Mouse (Mus musculus) intestine, embryonic 16.5 days (tissue): ENCODE measurements around the gene Hccs. TPM values are rescaled to one million over a fixed set of nuclear protein-coding genes. Genes with fewer than 3 reads are reported as not detected.
"Not testable (repeated sequence)": the region's sequence is repeated elsewhere in the genome, so short reads cannot be mapped to it uniquely, and the experiment has no call there.

Source experiments
- ATAC-seq: fragments of 200-750 bp; cut with Nextera tagmentation; 2 replicates; pipeline ENCODE4 v1.8.0; 2017; ENCODE audit warnings: moderate TSS enrichment, moderate library complexity
- H3K27ac ChIP-seq: fragments of 300-500 bp; sonication (generic); 2 replicates; pipeline ENCODE4 v1.5.1; 2014; ENCODE audit warnings: mild to moderate bottlenecking, low read length
- H3K27me3 ChIP-seq: fragments of 300-500 bp; sonication (generic); replicated peaks from 2 replicates; pipeline ENCODE4 v1.6.1; 2014; ENCODE audit warnings: low read length, control low read depth, mixed read lengths; ENCODE audit not compliant: control insufficient read depth, insufficient read depth
- H3K36me3 ChIP-seq: fragments of 300-500 bp; sonication (generic); 2 replicates; pipeline ENCODE4 v1.6.1; 2014; ENCODE audit warnings: low read length, control low read depth; ENCODE audit not compliant: control insufficient read depth, insufficient read depth
- H3K4me1 ChIP-seq: fragments of 300-500 bp; sonication (generic); 2 replicates; pipeline ENCODE4 v1.6.1; 2014; ENCODE audit warnings: low read length, control low read depth, mixed read lengths; ENCODE audit not compliant: control insufficient read depth, insufficient read depth
- H3K4me2 ChIP-seq: fragments of 300-500 bp; sonication (generic); 2 replicates; pipeline ENCODE4 v1.6.1; 2014; ENCODE audit warnings: low read depth, low read length, control low read depth
- H3K4me3 ChIP-seq: fragments of 300-500 bp; sonication (generic); 2 replicates; pipeline ENCODE4 v1.5.1; 2014; ENCODE audit warnings: mild to moderate bottlenecking, low read length
- H3K9ac ChIP-seq: fragments of 300-500 bp; sonication (generic); 2 replicates; pipeline ENCODE4 v1.6.1; 2014; ENCODE audit warnings: low read depth, low read length
- H3K9me3 ChIP-seq: fragments of 300-500 bp; sonication (generic); 2 replicates; pipeline ENCODE4 v1.6.1; 2016; ENCODE audit warnings: low read length, control low read depth; ENCODE audit not compliant: control insufficient read depth
- WGBS: fragments of 180-500 bp; shearing (Covaris S2); extraction: QIAGEN DNeasy Blood & Tissue Kit; methylation state at CpG from one replicate; pipeline ENCODE4 v1.1.7; 2014; 5-methylcytosine and 5-hydroxymethylcytosine counted together
- polyA plus RNA-seq: library from polyadenylated mRNA; unstranded; fragments of >200 nt; fragmentation: Nextera tagmentation; extraction: Ambion mirVana; gene quantifications from 2 replicates; pipeline ENCODE4 v1.2.1, GENCODE M21; 2015

The Hccs gene
- polyA plus RNA-seq = 27.7 and 30.3 TPM in 2 replicates

DNA sequence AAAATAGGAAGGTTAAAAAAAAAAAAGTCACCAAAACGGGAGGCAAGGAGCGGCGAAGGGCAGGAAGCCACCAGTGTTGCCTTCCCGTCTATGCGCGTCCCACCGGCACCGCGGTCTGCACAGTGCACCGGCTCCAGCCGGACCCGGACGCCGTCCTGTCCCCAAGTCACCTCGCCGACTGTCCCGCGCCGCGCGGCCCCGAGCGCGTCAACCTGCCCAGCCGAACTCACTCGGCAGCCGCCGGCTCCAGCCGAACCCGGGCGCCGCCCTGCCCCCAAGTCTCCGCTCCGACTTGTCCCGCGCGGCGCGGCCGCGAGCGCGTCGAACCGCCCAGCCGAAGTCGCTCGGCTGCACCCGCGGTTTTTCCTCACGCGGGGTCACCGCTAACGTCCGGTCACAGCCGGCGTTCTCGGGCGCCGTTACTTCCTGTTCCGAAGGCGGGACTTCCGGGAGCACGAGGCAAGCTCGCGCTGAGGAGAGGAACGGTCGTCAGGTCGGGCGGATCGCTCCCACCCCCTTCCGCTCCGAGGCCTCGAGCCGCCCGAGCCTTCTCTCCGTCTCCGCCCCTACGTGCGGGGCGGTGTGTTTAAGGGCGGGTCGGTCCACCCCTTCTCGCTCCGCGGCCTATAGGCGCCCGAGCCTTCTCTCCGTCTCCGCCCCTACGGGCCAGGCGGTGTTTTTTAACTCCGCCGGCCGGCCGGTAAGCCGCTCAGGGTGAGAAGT lies at the start of gene Hccs:
Gene Hccs, minus strand, starts transcription at position 428 of the 723 bp plus-strand sequence.
- Histone ChIP-seq H3K4me2 (peak within 1 kb of the TSS; percentile 34), H3K9ac (peak within 1 kb of the TSS; percentile 77), H3K4me3 (peak within 1 kb of the TSS; percentile 61), H3K9me3 (no peaks in the 10 kb centered on the region), H3K27me3 (no peaks in the 10 kb centered on the region), H3K36me3 (no peaks in the 10 kb centered on the region), H3K4me1 (no peaks in the 10 kb centered on the region), H3K27ac (peak within 1 kb of the TSS; percentile 81)
- WGBS = 17% methylated on average over 80 of the region's 97 CpGs
- peak; percentile 100 for ATAC-seq

DNA sequence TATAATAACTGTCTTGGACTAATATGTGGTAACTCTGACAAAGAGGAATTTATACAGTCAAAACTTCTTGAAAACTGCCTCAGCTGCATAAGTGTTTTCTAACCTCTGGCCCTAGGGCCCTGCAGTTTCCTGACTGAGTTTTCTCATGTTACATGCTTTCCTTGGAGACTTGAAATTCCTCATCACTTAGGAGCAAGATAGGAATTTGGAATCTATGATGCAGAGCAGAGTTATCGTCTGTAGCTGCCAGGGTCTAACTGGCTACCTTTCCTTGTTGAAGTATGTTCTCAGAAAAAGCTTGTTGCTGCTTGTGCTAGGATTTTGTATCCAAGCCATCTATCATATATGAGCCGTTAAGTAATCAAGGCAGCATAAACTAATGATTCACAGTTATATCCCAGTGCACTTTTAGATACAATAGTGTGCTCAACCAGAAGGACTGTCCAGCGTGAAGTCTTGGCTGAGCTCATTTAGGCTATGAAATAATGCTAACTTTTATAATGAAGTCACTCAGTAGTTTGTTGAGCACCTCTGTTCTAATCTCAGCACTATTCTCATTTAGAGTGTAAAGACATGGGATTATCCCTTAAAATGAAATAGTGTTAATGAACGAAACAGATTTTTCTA lies 37.1 kb upstream of the Hccs start:
- Histone ChIP-seq H3K4me1 (no peaks in the 10 kb centered on the region), H3K27me3 (no peaks in the 10 kb centered on the region), H3K36me3 (no peaks in the 10 kb centered on the region), H3K4me2 (no peak overlapping the region), H3K4me3 (no peak overlapping the region), H3K9me3 (no peaks in the 10 kb centered on the region), H3K27ac (no peak overlapping the region), H3K9ac (no peak overlapping the region)
- no peak for ATAC-seq
- WGBS = 63% methylated on average over 4 of the region's 4 CpGs

DNA sequence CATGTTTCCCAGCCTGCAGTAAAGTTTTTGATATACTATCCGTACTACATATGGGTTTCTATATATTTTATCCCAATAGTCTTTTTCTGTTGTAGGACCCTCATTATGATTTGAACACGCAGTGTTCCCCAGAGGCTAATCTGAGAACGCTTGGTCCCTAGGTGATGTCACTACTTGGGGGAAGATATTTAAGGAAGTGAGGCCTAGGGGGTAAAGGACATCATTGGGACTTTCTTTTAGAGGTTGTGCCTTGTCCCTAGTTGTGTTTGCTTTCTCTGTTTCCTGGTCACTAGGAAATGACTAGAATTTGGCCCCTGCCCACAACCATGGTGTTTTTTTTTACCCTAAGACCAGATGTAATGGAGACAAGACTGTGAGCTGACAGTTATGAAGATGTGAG lies 18.0 kb upstream of the Hccs start:
- no peak for ATAC-seq
- Histone ChIP-seq H3K27me3 (no peaks in the 10 kb centered on the region), H3K9ac (no peak overlapping the region), H3K9me3 (no peaks in the 10 kb centered on the region), H3K36me3 (no peaks in the 10 kb centered on the region), H3K4me1 (no peaks in the 10 kb centered on the region), H3K4me2 (no peak overlapping the region), H3K4me3 (no peak overlapping the region), H3K27ac (no peak overlapping the region)
- whole genome bisulfite sequencing = 78% methylated on average over 3 of the region's 3 CpGs

DNA sequence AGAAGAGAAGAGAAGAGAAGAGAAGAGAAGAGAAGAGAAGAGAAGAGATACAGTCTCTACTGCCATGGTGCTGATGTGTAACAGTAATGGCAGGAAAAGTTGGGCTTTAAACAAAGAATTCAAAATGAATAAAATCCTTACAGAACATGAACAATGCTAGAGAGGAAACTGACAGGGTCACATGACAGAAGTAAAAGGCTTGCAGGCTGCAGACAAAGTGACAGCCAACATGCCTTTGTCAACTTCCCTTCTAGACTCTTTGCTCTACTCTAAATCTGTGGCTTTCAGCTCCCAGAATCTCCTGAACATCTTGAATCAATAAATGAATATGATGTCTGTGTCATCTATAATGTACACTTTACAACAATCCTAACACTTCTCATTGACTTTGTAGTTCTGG lies 17.4 kb upstream of the Hccs start:
- Histone ChIP-seq H3K9ac (no peak overlapping the region), H3K27me3 (no peaks in the 10 kb centered on the region), H3K4me2 (no peak overlapping the region), H3K9me3 (no peaks in the 10 kb centered on the region), H3K4me3 (no peak overlapping the region), H3K27ac (no peak overlapping the region), H3K4me1 (no peaks in the 10 kb centered on the region), H3K36me3 (no peaks in the 10 kb centered on the region)
- ATAC-seq = no peak

DNA sequence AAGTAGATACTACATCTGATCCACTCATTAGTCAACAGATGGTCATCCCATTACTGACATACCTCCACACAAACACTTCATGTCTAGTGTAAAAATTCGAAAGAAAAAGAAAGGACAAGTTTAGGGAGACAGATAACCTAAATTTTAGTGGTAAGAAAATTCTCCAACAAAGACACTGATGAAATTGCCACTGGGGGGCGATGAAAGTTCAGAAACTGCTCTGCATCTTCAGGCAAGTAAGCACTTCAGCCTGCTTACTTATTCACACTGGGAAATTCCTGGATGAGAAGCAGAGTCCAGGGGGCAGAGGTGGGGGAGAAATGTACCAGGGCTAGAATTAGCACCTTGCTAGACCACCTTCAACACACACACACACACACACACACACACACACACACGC lies 12.1 kb upstream of the Hccs start:
- no peak overlapping the region for H3K9ac ChIP-seq
- H3K4me2 ChIP-seq = no peak overlapping the region
- H3K27me3 ChIP-seq = no peaks in the 10 kb centered on the region
- ATAC-seq = no peak
- H3K27ac ChIP-seq = no peak overlapping the region
- H3K36me3 ChIP-seq = no peaks in the 10 kb centered on the region
- no peak overlapping the region for H3K4me3 ChIP-seq
- H3K9me3 ChIP-seq = no peaks in the 10 kb centered on the region
- WGBS = 23% methylated on average over 3 of the region's 3 CpGs
- H3K4me1 ChIP-seq = no peaks in the 10 kb centered on the region

DNA sequence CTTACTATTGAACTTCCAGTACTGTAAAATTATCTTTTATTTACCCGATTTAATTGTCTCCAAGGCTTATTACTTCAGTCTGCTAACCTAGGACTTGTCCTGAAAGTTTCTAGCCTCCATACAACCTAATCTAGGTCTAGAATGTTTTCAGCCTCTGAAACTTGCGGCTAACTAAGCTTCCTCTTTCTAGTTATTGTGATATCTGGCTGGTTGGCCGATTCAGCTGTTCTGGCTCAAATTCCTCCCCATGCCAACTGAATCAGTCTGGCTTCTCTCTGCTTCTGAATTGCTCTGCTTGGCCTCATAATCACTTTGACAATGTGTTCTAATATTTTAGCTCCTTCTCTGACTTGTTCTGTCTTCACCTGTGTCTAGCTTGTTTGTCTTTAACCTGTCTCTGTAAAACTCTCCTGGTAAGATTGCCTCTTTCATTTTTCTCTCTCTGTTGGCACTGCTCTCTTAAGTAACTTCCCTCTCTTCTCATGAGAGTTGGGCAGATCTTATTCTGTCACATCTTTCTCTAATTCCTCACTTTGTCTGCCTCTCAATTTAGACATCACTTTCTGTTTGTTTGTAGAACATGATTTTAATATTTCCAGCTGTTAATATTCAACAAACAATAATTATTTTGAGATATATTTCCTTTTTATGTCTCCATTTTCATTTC lies 5.9 kb upstream of the Hccs start:
- Histone ChIP-seq H3K27me3 (no peaks in the 10 kb centered on the region), H3K27ac (no peak overlapping the region), H3K4me3 (no peak overlapping the region), H3K9ac (no peak overlapping the region), H3K4me1 (no peaks in the 10 kb centered on the region), H3K9me3 (no peaks in the 10 kb centered on the region), H3K36me3 (no peaks in the 10 kb centered on the region), H3K4me2 (no peak overlapping the region)
- 83% methylated on average over 3 of the region's 3 CpGs for WGBS
- ATAC-seq = no peak

DNA sequence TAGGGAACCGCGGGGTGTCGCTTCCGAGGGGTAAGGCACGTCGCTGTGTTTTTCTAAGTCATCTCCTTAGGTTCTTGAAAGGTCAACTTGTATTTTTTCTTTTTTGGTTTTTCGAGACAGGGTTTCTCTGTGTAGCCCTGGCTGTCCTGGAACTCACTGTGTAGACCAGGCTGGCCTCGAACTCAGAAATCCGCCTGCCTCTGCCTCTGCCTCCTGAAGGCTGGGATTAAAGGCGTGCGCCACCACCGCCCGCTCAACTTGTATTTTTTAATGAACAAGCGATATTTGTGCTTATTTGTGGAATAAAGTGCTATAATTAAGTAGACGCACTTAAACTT lies 465 bp upstream of the Hccs start:
- H3K9ac ChIP-seq, H3K27me3 ChIP-seq, H3K27ac ChIP-seq, H3K36me3 ChIP-seq, H3K9me3 ChIP-seq, H3K4me1 ChIP-seq: not testable (repeated sequence)
- peak overlapping the region; percentile 61 for H3K4me3 ChIP-seq
- H3K4me2 ChIP-seq = peak overlapping the region; percentile 32
- WGBS = 27% methylated on average over 15 of the region's 15 CpGs
- peak; percentile 14; the same call in 1 of the 2 replicates for ATAC-seq

DNA sequence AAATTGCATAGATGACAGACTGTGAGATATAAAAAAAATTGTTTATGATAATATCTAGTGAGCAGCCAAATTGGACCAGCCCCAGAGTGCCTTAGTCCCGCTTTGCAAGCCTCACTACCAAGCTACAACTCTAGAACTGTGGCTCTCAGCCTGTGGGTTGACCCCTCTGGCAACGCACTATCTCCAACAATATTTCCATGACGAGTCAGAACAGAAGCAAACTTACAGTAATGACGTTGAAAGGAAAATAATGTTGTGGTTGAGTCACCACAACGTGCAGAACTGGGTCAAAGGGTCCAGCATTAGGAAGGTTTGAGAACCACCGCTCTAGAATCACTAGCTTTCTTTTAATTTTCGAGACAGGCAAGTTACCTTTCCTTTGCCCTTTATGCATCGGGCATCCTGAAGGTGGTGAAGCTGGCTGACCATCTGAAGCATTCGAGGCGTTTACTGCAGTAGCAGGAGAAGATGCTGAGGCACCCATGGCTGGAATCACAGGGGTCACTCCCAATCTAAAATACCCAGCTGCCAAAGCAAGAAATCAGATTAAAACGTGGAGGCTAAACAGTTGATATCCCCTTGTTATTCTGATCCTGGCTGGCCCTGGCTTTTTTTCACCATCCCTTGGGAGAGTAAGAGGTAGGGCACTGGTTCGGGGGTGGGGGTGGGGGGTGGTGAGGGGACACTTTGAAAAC lies 959 bp downstream of the Hccs start:
- ATAC-seq = no peak
- H3K4me2 ChIP-seq = peak overlapping the region; percentile 34
- WGBS = 38% methylated on average over 12 of the region's 12 CpGs
- H3K27me3 ChIP-seq = no peaks in the 10 kb centered on the region
- H3K36me3 ChIP-seq = no peaks in the 10 kb centered on the region
- no peaks in the 10 kb centered on the region for H3K4me1 ChIP-seq
- H3K27ac ChIP-seq = no peak overlapping the region
- peak overlapping the region; percentile 61 for H3K4me3 ChIP-seq
- H3K9ac ChIP-seq = peak overlapping the region; percentile 77
- no peaks in the 10 kb centered on the region for H3K9me3 ChIP-seq

DNA sequence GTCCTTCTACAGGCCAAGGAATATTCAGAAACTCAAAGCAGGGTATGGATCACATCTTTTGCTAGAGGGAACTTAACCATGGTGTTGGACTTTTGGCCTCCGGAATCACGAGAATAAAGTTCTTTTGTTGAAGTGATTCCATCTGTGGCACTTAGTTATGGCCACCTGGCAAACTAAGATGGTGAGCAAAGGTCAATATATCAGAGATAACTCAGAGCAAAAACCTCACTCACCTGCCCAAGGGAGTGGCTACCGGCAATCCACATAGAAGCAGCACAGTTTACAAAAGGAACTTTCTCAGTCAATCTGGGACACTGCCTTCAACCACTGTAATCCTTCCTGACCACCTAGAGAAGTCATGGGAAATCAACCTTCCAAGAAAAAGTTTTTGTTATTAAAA lies 11.6 kb downstream of the Hccs start:
- no peaks in the 10 kb centered on the region; the same call in 1 of the 2 replicates for H3K36me3 ChIP-seq
- H3K27ac ChIP-seq = no peak overlapping the region
- no peak overlapping the region for H3K9ac ChIP-seq
- no peaks in the 10 kb centered on the region for H3K4me1 ChIP-seq
- no peaks in the 10 kb centered on the region for H3K9me3 ChIP-seq
- peak; percentile 92 for ATAC-seq
- no peak overlapping the region for H3K4me3 ChIP-seq
- no peak overlapping the region for H3K4me2 ChIP-seq
- no peaks in the 10 kb centered on the region for H3K27me3 ChIP-seq
- WGBS = 67% methylated on average over 3 of the region's 3 CpGs
